Mouse (Mus musculus) forebrain, embryonic 14.5 days (tissue): ENCODE measurements around the gene 1700013F07Rik. TPM values are rescaled to one million over a fixed set of nuclear protein-coding genes. Genes with fewer than 3 reads are reported as not detected.

Experiments
- ATAC-seq: fragments of 200-750 bp; cut with Nextera tagmentation; 2 replicates; pipeline ENCODE4 v1.8.0; 2017; ENCODE audit warnings: mild to moderate bottlenecking, moderate library complexity
- DNase-seq: peaks from one replicate; pipeline ENCODE4 v3.0.0-alpha.2; 2015; ENCODE audit warnings: low spot score
- H3K27ac ChIP-seq: fragments of 300-500 bp; sonication (generic); 2 replicates; pipeline ENCODE4 v1.5.1; 2014; ENCODE audit warnings: low read depth, mild to moderate bottlenecking, control low read depth, low read length, moderate library complexity
- H3K27me3 ChIP-seq: fragments of 300-500 bp; sonication (generic); replicated peaks from 2 replicates; pipeline ENCODE4 v1.6.1; 2014; ENCODE audit warnings: low read length, control low read depth, mixed read lengths; ENCODE audit not compliant: control insufficient read depth, insufficient read depth
- H3K36me3 ChIP-seq: fragments of 300-500 bp; sonication (generic); 2 replicates; pipeline ENCODE4 v1.6.1; 2014; ENCODE audit warnings: low read length, control low read depth; ENCODE audit not compliant: control insufficient read depth, insufficient read depth
- H3K4me1 ChIP-seq: fragments of 300-500 bp; sonication (generic); 2 replicates; pipeline ENCODE4 v1.6.1; 2014; ENCODE audit warnings: antibody characterized with exemption, low read length, control low read depth; ENCODE audit not compliant: control insufficient read depth, insufficient read depth
- H3K4me2 ChIP-seq: fragments of 300-500 bp; sonication (generic); 2 replicates; pipeline ENCODE4 v1.6.1; 2014; ENCODE audit warnings: mild to moderate bottlenecking, control low read depth, low read length
- H3K4me3 ChIP-seq: fragments of 300-500 bp; sonication (generic); 2 replicates; pipeline ENCODE4 v1.5.1; 2014; ENCODE audit warnings: low read depth, low read length, control low read depth
- H3K9ac ChIP-seq: fragments of 300-500 bp; sonication (generic); 2 replicates; pipeline ENCODE4 v1.6.1; 2014; ENCODE audit warnings: mild to moderate bottlenecking, low read length, control low read depth, moderate library complexity
- H3K9me3 ChIP-seq: fragments of 300-500 bp; sonication (generic); replicated peaks from 2 replicates; pipeline ENCODE4 v1.6.1; 2016; ENCODE audit warnings: low read length, control low read depth, mixed read lengths; ENCODE audit not compliant: control insufficient read depth
- WGBS: fragments of 180-500 bp; shearing (Covaris S2); extraction: QIAGEN DNeasy Blood & Tissue Kit; methylation state at CpG from one replicate; pipeline ENCODE4 v1.1.7; 2014; 5-methylcytosine and 5-hydroxymethylcytosine counted together
- polyA plus RNA-seq: library from polyadenylated mRNA; unstranded; fragments of >200 nt; fragmentation: Nextera tagmentation; extraction: Ambion mirVana; gene quantifications from 2 replicates; pipeline ENCODE4 v1.2.1, GENCODE M21; 2014

1700013F07Rik gene
- polyA plus RNA-seq, 1 experiment from 2014 or later: 2.0 TPM

- no peaks in the 10 kb centered on the region for H3K9me3 ChIP-seq
- no peak overlapping the region for H3K4me3 ChIP-seq
- ATAC-seq (no peak), DNase-seq (peak; percentile 28)
- H3K27me3 ChIP-seq: no peaks in the 10 kb centered on the region
- no peak overlapping the region for H3K4me2 ChIP-seq
- no peak overlapping the region for H3K9ac ChIP-seq
- WGBS: 77% methylated on average over 4 of the region's 4 CpGs
- H3K4me1 ChIP-seq: peaks cover 7% of the 10 kb centered on the region
- H3K36me3 ChIP-seq: no peaks in the 10 kb centered on the region
- H3K27ac ChIP-seq: no peak overlapping the region
Observed at GRCm38 (mm10) chr3:108508745-108509474, 25.0 kb upstream of the 1700013F07Rik start.

GRCm38 (mm10) chr3:108510156-108510555 is 23.8 kb upstream of the 1700013F07Rik start:
- Histone ChIP-seq H3K27me3 (no peaks in the 10 kb centered on the region), H3K4me1 (peaks cover 7% of the 10 kb centered on the region), H3K27ac (no peak overlapping the region), H3K9ac (no peak overlapping the region), H3K4me3 (no peak overlapping the region), H3K36me3 (no peaks in the 10 kb centered on the region), H3K9me3 (no peaks in the 10 kb centered on the region), H3K4me2 (no peak overlapping the region)
- no peak for ATAC-seq
- no peak for DNase-seq
- 44% methylated on average over 2 of the region's 2 CpGs for WGBS

GRCm38 (mm10) chr3:108510716-108511483 is 23.1 kb upstream of the 1700013F07Rik start:
- DNase-seq (peak; percentile 90), ATAC-seq (peak; percentile 86)
- Histone ChIP-seq H3K27me3 (no peaks in the 10 kb centered on the region), H3K27ac (peak overlapping the region; percentile 62), H3K36me3 (no peaks in the 10 kb centered on the region), H3K4me1 (peaks cover 7% of the 10 kb centered on the region), H3K4me3 (no peak overlapping the region), H3K4me2 (no peak overlapping the region), H3K9ac (peak overlapping the region; percentile 4; the same call in 1 of the 2 replicates), H3K9me3 (no peaks in the 10 kb centered on the region)
- WGBS: 2% methylated on average over 9 of the region's 9 CpGs

GRCm38 (mm10) chr3:108513465-108513864 is 20.5 kb upstream of the 1700013F07Rik start:
- H3K9ac ChIP-seq: no peak overlapping the region
- H3K27ac ChIP-seq: no peak overlapping the region
- no peaks in the 10 kb centered on the region for H3K36me3 ChIP-seq
- H3K4me3 ChIP-seq: no peak overlapping the region
- peaks cover 7% of the 10 kb centered on the region for H3K4me1 ChIP-seq
- no peak overlapping the region for H3K4me2 ChIP-seq
- DNase-seq (no peak), ATAC-seq (no peak)
- H3K9me3 ChIP-seq: no peaks in the 10 kb centered on the region
- 53% methylated on average over 3 of the region's 3 CpGs for WGBS
- no peaks in the 10 kb centered on the region for H3K27me3 ChIP-seq

- H3K27ac ChIP-seq: no peak overlapping the region
- H3K27me3 ChIP-seq: no peaks in the 10 kb centered on the region
- no peak overlapping the region for H3K4me3 ChIP-seq
- H3K4me1 ChIP-seq: no peaks in the 10 kb centered on the region
- no peaks in the 10 kb centered on the region for H3K9me3 ChIP-seq
- DNase-seq (no peak), ATAC-seq (no peak)
- no peaks in the 10 kb centered on the region for H3K36me3 ChIP-seq
- 47% methylated on average over 4 of the region's 4 CpGs for WGBS
- H3K4me2 ChIP-seq: no peak overlapping the region
- no peak overlapping the region for H3K9ac ChIP-seq
Observed at GRCm38 (mm10) chr3:108518276-108518675, 15.7 kb upstream of the 1700013F07Rik start.

- no peaks in the 10 kb centered on the region for H3K4me1 ChIP-seq
- no peak for ATAC-seq
- H3K27ac ChIP-seq: no peak overlapping the region
- DNase-seq: no peak
- no peak overlapping the region for H3K9ac ChIP-seq
- H3K27me3 ChIP-seq: no peaks in the 10 kb centered on the region
- H3K4me2 ChIP-seq: no peak overlapping the region
- no peaks in the 10 kb centered on the region for H3K9me3 ChIP-seq
- 96% methylated on average over 4 of the region's 4 CpGs for WGBS
- H3K36me3 ChIP-seq: no peaks in the 10 kb centered on the region
- H3K4me3 ChIP-seq: no peak overlapping the region
Observed at GRCm38 (mm10) chr3:108523415-108523814, 10.5 kb upstream of the 1700013F07Rik start.

- no peak overlapping the region for H3K4me3 ChIP-seq
- no peaks in the 10 kb centered on the region for H3K27me3 ChIP-seq
- no peaks in the 10 kb centered on the region for H3K9me3 ChIP-seq
- no peak for DNase-seq
- no peak overlapping the region for H3K9ac ChIP-seq
- no peaks in the 10 kb centered on the region for H3K4me1 ChIP-seq
- H3K4me2 ChIP-seq: no peak overlapping the region
- no peak for ATAC-seq
- WGBS: 95% methylated on average over 8 of the region's 8 CpGs
- no peak overlapping the region for H3K27ac ChIP-seq
- no peaks in the 10 kb centered on the region for H3K36me3 ChIP-seq
Observed at GRCm38 (mm10) chr3:108528489-108528888, 5.5 kb upstream of the 1700013F07Rik start.

GRCm38 (mm10) chr3:108533114-108533885 is 650 bp upstream of the 1700013F07Rik start:
- no peak for ATAC-seq
- DNase-seq: no peak

More at GRCm38 (mm10) chr3:108533114-108533885, 650 bp upstream of the 1700013F07Rik start:
- H3K9me3 ChIP-seq: no peaks in the 10 kb centered on the region
- peak overlapping the region; percentile 21; the same call in 1 of the 2 replicates for H3K9ac ChIP-seq
- WGBS: 66% methylated on average over 9 of the region's 9 CpGs
- H3K27me3 ChIP-seq: no peaks in the 10 kb centered on the region
- H3K4me3 ChIP-seq: no peak overlapping the region
- peaks cover 7% of the 10 kb centered on the region for H3K4me1 ChIP-seq
- H3K27ac ChIP-seq: no peak overlapping the region
- no peaks in the 10 kb centered on the region for H3K36me3 ChIP-seq
- H3K4me2 ChIP-seq: no peak overlapping the region
